9 mouse cellular contexts compared by ENCODE assay signal in the genomic region with DNA sequence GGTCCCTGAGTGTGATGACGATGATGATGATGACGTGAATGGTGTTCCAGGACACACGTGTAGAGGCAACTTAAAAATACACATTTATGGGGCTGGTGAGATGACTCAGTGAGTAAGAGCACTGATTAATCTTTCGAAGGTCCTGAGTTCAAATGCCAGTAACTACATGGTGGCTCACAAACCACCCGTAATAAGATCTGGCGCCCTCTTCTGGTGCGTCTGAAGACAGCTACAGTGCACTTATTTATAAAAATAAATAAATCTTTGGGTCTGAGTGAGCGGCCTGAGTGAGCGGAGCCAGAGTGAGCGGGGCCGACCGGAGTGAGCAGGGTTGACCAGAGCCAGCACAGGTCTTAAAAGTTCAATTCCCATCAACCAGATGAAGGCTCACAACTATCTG. TPM values are rescaled to one million over a fixed set of nuclear protein-coding genes. Genes with fewer than 3 reads are reported as not detected.
A peak's percentile ranks its signal among the peaks of the same experiment; 100 is the strongest.
DNase-seq lines count a peak whose midpoint lies in the region; ATAC-seq and TF ChIP-seq lines count a peak whose summit lies in the region.
"Had no signal": no experiment of that assay in that cellular context is flagged by ENCODE, and none has a peak within 500 bp of the region (broad histone marks: within the 10 kb centered on the region; RNA-seq: fewer than 3 reads in every experiment).

No protein-coding gene starts in this region.

- H3K27me3 ChIP-seq in heart, adult 2 months (ENCODE audit: control insufficient read depth, insufficient read depth, low read length): no peaks in the 10 kb centered on the region
- no peaks in the 10 kb centered on the region for H3K27me3 ChIP-seq in heart, embryonic 11.5 days (ENCODE audit: control insufficient read depth, insufficient read depth, low read length)
- no peaks in the 10 kb centered on the region for H3K27me3 ChIP-seq in midbrain, postnatal 0 days (ENCODE audit: insufficient read depth, low read length)
- H3K27me3 ChIP-seq in midbrain, embryonic 11.5 days (ENCODE audit: control insufficient read depth, insufficient read depth, low read length): no peaks in the 10 kb centered on the region
- H3K27me3 ChIP-seq: liver, embryonic 13.5 days had no signal

- WGBS in heart, adult 2 months: 84% methylated on average over 12 of the region's 12 CpGs
- WGBS in heart, embryonic 11.5 days (ENCODE audit: insufficient replicate concordance): 83% methylated on average over 12 of the region's 12 CpGs
- 89% methylated on average over 12 of the region's 12 CpGs for WGBS in midbrain, postnatal 0 days
- WGBS in midbrain, embryonic 11.5 days: 89% methylated on average over 12 of the region's 12 CpGs

- H3K9me3 ChIP-seq in heart, embryonic 11.5 days (replicated peaks; ENCODE audit: control insufficient read depth, low read length): no peaks in the 10 kb centered on the region
- no peaks in the 10 kb centered on the region for H3K9me3 ChIP-seq in midbrain, postnatal 0 days (ENCODE audit: low read length)
- H3K9me3 ChIP-seq in midbrain, embryonic 11.5 days (ENCODE audit: control insufficient read depth, low read length): no peaks in the 10 kb centered on the region

- no peak for DNase-seq in heart, adult 2 months
- no peak for DNase-seq in midbrain, postnatal 0 days (ENCODE audit: low spot score)
- no peak for DNase-seq in midbrain, embryonic 11.5 days (ENCODE audit: low spot score, missing footprints)
- peak; percentile 71 for DNase-seq in adrenal gland, postnatal 14 days
- peak; percentile 51 for DNase-seq in thymus, postnatal 14 days
- no peak for DNase-seq in gastrocnemius, postnatal 36 days
- no peak for DNase-seq in cerebellum, postnatal 36 days
- DNase-seq: liver, embryonic 13.5 days had no signal

- TF ChIP-seq EP300 in heart, adult 2 months (IDR thresholded peaks at IDR 0.05; ENCODE audit: insufficient read depth, low read depth, low read length): no peak

- H3K9ac ChIP-seq in heart, adult 2 months (ENCODE audit: low read depth, low read length): no peak overlapping the region
- no peak overlapping the region for H3K9ac ChIP-seq in heart, embryonic 11.5 days (ENCODE audit: low read depth, low read length)
- H3K9ac ChIP-seq in midbrain, postnatal 0 days (replicated peaks; ENCODE audit: low read length, poor library complexity, severe bottlenecking): no peak overlapping the region
- H3K9ac ChIP-seq in midbrain, embryonic 11.5 days (ENCODE audit: low read length): no peak overlapping the region
- H3K9ac ChIP-seq: liver, embryonic 13.5 days had no signal

- H3K36me3 ChIP-seq in heart, adult 2 months (ENCODE audit: control insufficient read depth, insufficient read depth, low read length): no peaks in the 10 kb centered on the region
- no peaks in the 10 kb centered on the region for H3K36me3 ChIP-seq in heart, embryonic 11.5 days (ENCODE audit: control insufficient read depth, insufficient read depth, low read length)
- H3K36me3 ChIP-seq in midbrain, postnatal 0 days (ENCODE audit: insufficient read depth, low read length): no peaks in the 10 kb centered on the region
- no peaks in the 10 kb centered on the region for H3K36me3 ChIP-seq in midbrain, embryonic 11.5 days (ENCODE audit: control insufficient read depth, insufficient read depth, low read length)
- H3K36me3 ChIP-seq: liver, embryonic 13.5 days had no signal

- peaks cover under 1% of the 10 kb centered on the region; the same call in 1 of the 2 replicates for H3K4me1 ChIP-seq in heart, adult 2 months (ENCODE audit: control insufficient read depth, insufficient read depth, low read length)
- peaks cover 3% of the 10 kb centered on the region for H3K4me1 ChIP-seq in heart, embryonic 11.5 days (ENCODE audit: control insufficient read depth, insufficient read depth, low read length)
- H3K4me1 ChIP-seq in midbrain, postnatal 0 days (ENCODE audit: insufficient read depth, low read length): no peaks in the 10 kb centered on the region
- peaks cover 4% of the 10 kb centered on the region; the same call in 1 of the 2 replicates for H3K4me1 ChIP-seq in midbrain, embryonic 11.5 days (ENCODE audit: control insufficient read depth, insufficient read depth, low read length)
- H3K4me1 ChIP-seq: liver, embryonic 13.5 days had no signal

- no peak overlapping the region for H3K4me2 ChIP-seq in heart, embryonic 11.5 days
- no peak overlapping the region for H3K4me2 ChIP-seq in midbrain, postnatal 0 days (ENCODE audit: low read depth, low read length, poor library complexity, severe bottlenecking)
- H3K4me2 ChIP-seq in midbrain, embryonic 11.5 days: no peak overlapping the region
- H3K4me2 ChIP-seq: liver, embryonic 13.5 days had no signal

- H3K79me2 ChIP-seq in heart, adult 2 months (replicated peaks; ENCODE audit: control insufficient read depth, insufficient read depth, low read length): no peaks in the 10 kb centered on the region

- no peak; the same call in 1 of the 2 replicates for ATAC-seq in heart, embryonic 11.5 days (replicated peaks; ENCODE audit: insufficient number of reproducible peaks, low FRiP score, low TSS enrichment)
- ATAC-seq in midbrain, postnatal 0 days (ENCODE audit: low FRiP score): no peak
- no peak for ATAC-seq in midbrain, embryonic 11.5 days (ENCODE audit: low FRiP score)

- intact Hi-C loops in heart, adult 2 months (cut with DNase I): no loop called here
- intact Hi-C loops in gastrocnemius, postnatal 36 days (cut with DNase I): no loop called here

- TF ChIP-seq POLR2A in heart, adult 2 months (IDR thresholded peaks at IDR 0.05; ENCODE audit: insufficient read depth, low read depth, low read length): no peak

- H3K27ac ChIP-seq in heart, adult 2 months: no peak overlapping the region
- no peak overlapping the region for H3K27ac ChIP-seq in heart, embryonic 11.5 days (ENCODE audit: low read depth, low read length)
- no peak overlapping the region for H3K27ac ChIP-seq in midbrain, postnatal 0 days (ENCODE audit: low read depth, low read length)
- no peak overlapping the region for H3K27ac ChIP-seq in midbrain, embryonic 11.5 days (ENCODE audit: low read depth, low read length)
- H3K27ac ChIP-seq: liver, embryonic 13.5 days had no signal

- peak; percentile 59 for TF ChIP-seq CTCF in heart, adult 2 months (IDR thresholded peaks at IDR 0.05)
- peak; percentile 56 for TF ChIP-seq CTCF in midbrain, postnatal 0 days (IDR thresholded peaks at IDR 0.05)

- no peak overlapping the region for H3K4me3 ChIP-seq in heart, adult 2 months
- H3K4me3 ChIP-seq in heart, embryonic 11.5 days (ENCODE audit: low read depth, low read length): no peak overlapping the region
- H3K4me3 ChIP-seq in midbrain, postnatal 0 days (ENCODE audit: low read depth, low read length): no peak overlapping the region
- no peak overlapping the region for H3K4me3 ChIP-seq in midbrain, embryonic 11.5 days (ENCODE audit: low read depth, low read length)
- H3K4me3 ChIP-seq: liver, embryonic 13.5 days had no signal

RNA-seq across cellular contexts. Expression of a gene that starts 34.5 kb away (rescaled TPM):
- total RNA-seq in heart, adult 2 months (2021): 10 to 100 TPM; 14.3 to 22.4 TPM
- polyA plus RNA-seq in heart, adult 2 months (2012; rRNA removed): 15.3 and 18.0 TPM in 2 replicates
- 38.5 and 40.8 TPM in 2 replicates for polyA plus RNA-seq in heart, embryonic 11.5 days (2014; fragmentation: Nextera tagmentation; extraction: Ambion mirVana)
- total RNA-seq in midbrain, postnatal 0 days (2014; rRNA removed): 32.2 and 39.6 TPM in 2 replicates
- 58.9 and 61.3 TPM in 2 replicates for polyA plus RNA-seq in midbrain, postnatal 0 days (2015; fragmentation: Nextera tagmentation; extraction: Ambion mirVana)
- 59.8 and 60.3 TPM in 2 replicates for polyA plus RNA-seq in midbrain, embryonic 11.5 days (2014; fragmentation: Nextera tagmentation; extraction: Ambion mirVana)
- total RNA-seq in adrenal gland, postnatal 14 days (2021): 14.7 and 19.2 TPM in 2 replicates
- total RNA-seq in gastrocnemius, postnatal 36 days (2021): 1 to 10 TPM; 2.4 to 3.6 TPM

Comparison
In these comparisons a context has a peak if more than half of its experiments do, and no peak if none do; other contexts are left out.
1. DNase-seq: peak in adrenal gland, postnatal 14 days (single experiment) and thymus, postnatal 14 days (single experiment); none in heart, adult 2 months (0 of 2), midbrain, postnatal 0 days (single experiment), midbrain, embryonic 11.5 days (single experiment), gastrocnemius, postnatal 36 days (0 of 2) and cerebellum, postnatal 36 days (0 of 2).